Mouse (Mus musculus) right cerebral cortex, postnatal 4 days (tissue): ENCODE results near the gene Mtch1.
A peak's percentile ranks its signal among the peaks of the same experiment; 100 is the strongest.
"Not testable (repeated sequence)": the region's sequence is repeated elsewhere in the genome, so short reads cannot be mapped to it uniquely, and the experiment has no call there.

Experiments used
- DNase-seq: peaks from one replicate; pipeline ENCODE4 v3.0.0-alpha.2; 2022

Gene Mtch1

GRCm38 (mm10) chr17:29361982-29362691, 14.4 kb upstream of the Mtch1 start:
- DNase-seq: no peak

GRCm38 (mm10) chr17:29360761-29361221, 13.1 kb upstream of the Mtch1 start, which contains the start of gene Fgd2:
Gene Fgd2 (plus strand): TSS chr17:29360914.
- no peak for DNase-seq

- DNase-seq: no peak
These were observed 11.2 kb upstream of the Mtch1 start for GRCm38 (mm10) chr17:29358928-29359327.

GRCm38 (mm10) chr17:29356882-29357281, 9.1 kb upstream of the Mtch1 start:
- DNase-seq: no peak

- DNase-seq: peak; percentile 64
These were observed 8.7 kb upstream of the Mtch1 start for GRCm38 (mm10) chr17:29356479-29356856.

DNA sequence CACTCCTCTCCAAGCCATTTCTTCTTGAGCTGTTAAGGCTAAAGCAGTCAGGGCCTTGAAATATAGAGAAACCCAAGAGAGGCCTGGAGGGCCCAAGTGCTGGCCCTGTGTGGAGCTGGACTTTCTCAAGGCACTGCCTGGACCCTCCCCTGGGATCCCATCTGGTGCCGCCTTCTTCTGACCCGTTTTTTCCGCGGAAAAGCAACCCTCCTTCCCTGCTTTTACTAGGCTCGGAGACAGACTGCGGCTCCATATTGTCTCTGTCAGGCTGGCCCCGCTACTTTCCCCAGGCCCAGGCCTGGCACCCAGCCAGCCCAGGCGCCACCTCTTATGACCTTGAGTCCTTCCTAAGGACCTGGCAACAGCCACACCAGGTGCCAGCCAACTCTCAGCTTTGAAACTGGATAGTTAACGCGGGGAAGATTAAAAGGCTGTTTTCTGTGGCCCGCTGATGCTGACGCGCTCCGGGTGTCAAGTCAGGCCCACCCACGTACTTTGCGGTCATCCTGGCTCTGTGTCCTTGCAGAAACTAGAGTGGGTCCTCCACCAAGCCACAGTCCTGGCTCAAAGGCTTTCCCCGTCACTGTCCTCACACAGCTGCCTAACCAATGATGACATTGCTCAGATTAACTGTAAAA, 8.2 kb upstream of the Mtch1 start:
- peak; percentile 60 for DNase-seq

GRCm38 (mm10) chr17:29355461-29355840, 7.7 kb upstream of the Mtch1 start:
- no peak for DNase-seq

- not testable (repeated sequence) for DNase-seq
These were observed 3.3 kb upstream of the Mtch1 start for GRCm38 (mm10) chr17:29351056-29351455.

GRCm38 (mm10) chr17:29348996-29349395, 1.3 kb upstream of the Mtch1 start:
- no peak for DNase-seq

- DNase-seq: peak; percentile 65
These were observed 549 bp downstream of the Mtch1 start for GRCm38 (mm10) chr17:29347126-29347644.

- DNase-seq: peak; percentile 57
These were observed 1.1 kb downstream of the Mtch1 start for GRCm38 (mm10) chr17:29346496-29347125.

DNA sequence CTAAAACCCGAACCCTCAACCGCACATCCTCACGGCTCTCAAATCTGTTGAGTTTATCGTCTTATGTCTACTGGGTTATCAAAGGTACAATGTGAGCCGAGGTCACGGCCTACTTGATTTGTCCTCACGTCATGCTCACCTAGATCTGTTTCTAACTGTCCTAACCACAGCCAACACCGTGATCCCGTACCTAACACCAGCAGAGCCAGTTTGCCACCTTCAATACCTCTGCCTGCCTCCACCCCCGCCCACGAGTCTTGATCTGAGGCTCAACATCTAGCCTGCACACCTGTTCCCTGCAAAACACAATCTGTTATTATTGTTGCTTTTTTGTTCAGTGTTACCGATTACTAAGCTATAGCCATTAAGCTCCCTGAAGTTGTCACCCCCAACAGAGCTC, 2.5 kb downstream of the Mtch1 start:
- DNase-seq: no peak

- DNase-seq: no peak
These were observed 4.5 kb downstream of the Mtch1 start for GRCm38 (mm10) chr17:29343241-29343640.

DNA sequence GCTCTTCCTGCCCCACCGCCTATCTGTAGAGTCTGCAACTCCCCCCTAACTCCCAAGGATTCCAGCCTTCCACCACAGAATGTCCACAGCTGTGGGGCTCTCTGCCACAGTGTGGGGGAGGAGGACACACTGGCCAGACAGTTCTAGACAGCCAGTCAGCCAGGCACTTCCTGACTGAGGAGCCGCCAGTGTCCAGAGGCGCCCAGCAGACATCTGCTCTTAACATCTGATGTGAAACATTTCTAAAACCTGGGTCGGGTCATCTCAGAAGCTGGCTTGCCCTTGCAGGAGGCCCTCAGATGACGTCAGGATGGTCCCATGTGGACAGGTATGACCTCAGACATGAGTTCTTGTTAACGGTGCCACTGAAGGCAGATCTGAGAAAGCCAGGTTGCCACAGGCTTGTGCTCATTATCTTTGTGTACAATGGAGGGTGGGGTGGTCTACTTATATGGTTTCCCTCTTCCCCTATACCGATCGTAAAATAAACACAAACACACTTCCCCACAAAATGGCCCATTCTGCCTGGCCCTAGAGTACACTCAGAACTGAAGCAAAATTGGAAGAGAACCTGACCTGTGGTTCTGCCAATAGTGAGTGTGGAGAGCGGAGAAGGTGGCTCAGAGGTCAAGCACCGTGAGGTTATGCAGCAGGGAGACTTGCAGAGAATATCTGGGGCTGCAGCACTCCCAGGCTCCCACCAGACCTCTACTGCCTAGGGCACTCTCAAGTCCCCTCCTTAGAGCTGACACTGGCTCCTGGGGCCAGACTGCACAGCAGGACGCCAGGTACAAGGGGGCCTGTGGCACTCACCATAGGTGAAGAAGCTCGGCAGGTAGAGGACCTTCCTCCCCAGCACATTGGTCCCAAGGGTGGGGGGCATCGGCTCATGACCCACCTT, 5.5 kb downstream of the Mtch1 start:
- no peak for DNase-seq

DNA sequence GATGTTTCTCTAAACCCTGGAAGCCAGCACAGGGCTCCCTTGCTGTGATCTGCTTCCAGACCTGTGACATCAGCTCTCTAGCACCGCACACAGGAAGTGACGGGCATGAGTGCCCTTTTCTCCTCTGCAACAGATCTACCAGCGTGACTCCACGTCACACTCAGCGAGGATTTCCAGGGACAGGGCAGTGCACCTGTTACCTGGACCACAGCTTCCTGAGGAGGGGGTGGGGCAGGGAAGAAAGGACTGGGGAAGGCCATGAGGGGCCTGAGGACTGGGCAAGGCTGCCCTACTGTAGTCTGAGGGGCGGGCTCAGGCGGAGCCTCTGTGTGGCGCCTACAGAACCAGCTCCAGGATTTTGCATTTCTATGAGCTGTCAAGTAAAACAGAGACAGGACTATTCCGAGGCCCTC, 6.1 kb downstream of the Mtch1 start:
- no peak for DNase-seq

DNA sequence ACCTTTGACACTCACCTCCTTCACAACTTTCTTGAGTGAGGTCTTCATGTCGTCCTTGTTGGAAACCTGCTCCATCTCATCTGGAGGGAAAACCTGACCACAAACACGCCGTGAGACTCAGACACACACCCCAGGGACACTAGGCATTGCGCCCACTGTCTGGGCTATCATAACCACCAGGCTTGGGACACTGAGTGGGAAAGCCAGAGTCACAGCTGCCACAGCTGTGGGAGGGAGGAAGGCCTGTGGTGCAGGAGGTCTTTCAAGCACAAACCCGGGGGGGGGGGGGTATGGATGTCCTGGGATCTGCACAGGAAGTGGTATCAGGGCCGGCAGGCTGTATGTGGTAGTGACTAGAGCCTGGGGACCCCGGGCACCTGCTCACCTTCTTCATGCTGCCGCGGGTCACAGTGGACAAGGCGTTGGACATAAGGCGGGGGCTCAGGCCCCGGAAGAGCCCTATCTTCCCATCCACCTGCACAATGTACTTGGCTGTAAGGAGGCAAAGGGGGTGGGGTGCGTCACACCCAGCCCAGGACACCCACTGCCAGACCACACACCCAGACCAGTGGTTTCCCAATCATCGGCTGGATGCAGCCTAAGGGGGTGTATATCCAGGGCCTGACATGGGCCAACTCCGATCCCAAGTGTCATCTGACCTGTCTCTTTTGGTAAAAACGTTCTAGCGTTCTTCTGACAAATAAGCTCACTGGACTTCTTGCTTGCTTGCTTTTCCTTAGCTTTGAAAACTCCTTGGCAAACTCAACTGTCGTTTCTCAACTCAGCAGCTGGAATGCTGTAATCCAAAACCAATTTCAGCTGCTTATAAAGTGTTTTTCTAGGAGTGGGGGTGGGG, 7.1 kb downstream of the Mtch1 start:
- no peak for DNase-seq

GRCm38 (mm10) chr17:29339170-29339768, 8.5 kb downstream of the Mtch1 start:
- no peak for DNase-seq

DNA sequence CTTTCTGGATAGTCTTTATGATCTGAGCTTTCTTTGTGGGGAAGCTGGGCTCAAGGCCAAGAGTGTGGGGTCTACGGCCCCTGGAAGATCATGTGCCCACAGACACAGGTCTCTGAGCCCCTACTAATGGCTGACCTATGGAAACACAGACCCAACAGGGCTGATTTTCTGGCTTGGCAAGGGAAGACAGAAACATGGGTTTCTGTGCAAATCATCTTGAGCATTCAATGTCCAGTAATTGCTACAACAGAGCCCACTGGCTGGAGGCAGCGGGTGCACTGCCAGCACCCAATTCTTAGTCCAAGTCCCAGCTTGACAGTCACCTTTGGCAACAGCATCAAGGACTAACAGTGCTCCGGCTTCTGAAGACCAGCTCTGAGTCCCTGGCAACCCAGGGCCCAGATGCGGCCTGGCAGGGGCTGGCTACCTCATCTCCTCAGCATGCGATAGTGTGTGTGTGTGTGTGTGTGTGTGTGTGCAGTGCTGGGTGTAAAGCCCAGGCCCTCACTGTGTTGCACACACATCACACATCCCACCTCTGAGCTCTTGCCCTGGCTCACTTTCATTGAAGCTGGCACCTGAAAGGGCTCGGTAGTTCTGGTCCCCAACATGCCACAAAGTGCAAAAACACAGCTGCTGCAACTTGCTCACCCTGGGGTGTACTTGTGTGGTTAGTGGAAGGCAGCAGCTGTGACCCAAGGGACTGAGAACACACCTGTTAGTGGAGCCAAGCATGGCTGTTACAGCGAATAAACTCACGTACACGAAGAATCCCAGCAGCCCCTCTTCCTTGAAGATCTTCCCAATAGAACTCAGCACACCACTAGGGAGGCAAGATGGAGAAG, 9.5 kb downstream of the Mtch1 start:
- DNase-seq: peak; percentile 52

GRCm38 (mm10) chr17:29336266-29336990, 11.3 kb downstream of the Mtch1 start:
- DNase-seq: no peak
